Mouse (Mus musculus): ENCODE data around the gene Glb1. TPM values are rescaled to one million over a fixed set of nuclear protein-coding genes. Genes with fewer than 3 reads are reported as not detected.

Glb1 gene
- total and polyA plus RNA-seq, 3 experiments = 7.0 to 15.7 TPM; not detected in 1

- peak; percentile 20 to 30 (median 20); a peak in 3 of 6 replicates for TF ChIP-seq CTCF (IDR thresholded peaks at IDR 0.05 in 2 of 3, conservative IDR thresholded peaks at IDR 0.05 in 1 of 3; ENCODE audit: control insufficient read depth in 1 of 3, insufficient read depth in 1 of 3, low read depth in 2 of 3, low read length in 3 of 3, poor library complexity in 1 of 3, severe bottlenecking in 1 of 3)
- TF ChIP-seq MEF2A (IDR thresholded peaks at IDR 0.05; ENCODE audit: extremely low read depth, insufficient replicate concordance, low read depth, low read length, poor library complexity, severe bottlenecking) = no peak
- TF ChIP-seq USF2 (IDR thresholded peaks at IDR 0.05; ENCODE audit: borderline replicate concordance in 1 of 2, insufficient read depth in 1 of 2, low read depth in 1 of 2, low read length in 2 of 2) = no peak
- TF ChIP-seq POLR2A (IDR thresholded peaks at IDR 0.05; ENCODE audit: control insufficient read depth in 1 of 2, insufficient read depth in 1 of 2, low read depth in 1 of 2, low read length in 2 of 2, poor library complexity in 1 of 2) = no peak
- TF ChIP-seq RAD21 (IDR thresholded peaks at IDR 0.05; ENCODE audit: low read depth, low read length) = no peak
- Histone ChIP-seq H3K27me3 (ENCODE audit: control insufficient read depth in 1 of 2, insufficient read depth in 2 of 2, low read length in 2 of 2) (no peaks in the 10 kb centered on the region), H3K4me3 (ENCODE audit: control insufficient read depth in 1 of 2, insufficient read depth in 1 of 2, low read depth in 2 of 2, low read length in 2 of 2) (no peak overlapping the region), H3K9me3 (replicated peaks; ENCODE audit: insufficient read depth, low read length) (no peaks in the 10 kb centered on the region), H3K36me3 (ENCODE audit: control insufficient read depth in 1 of 2, insufficient read depth in 2 of 2, low read length in 2 of 2) (no peaks in the 10 kb centered on the region; a peak in 1 of 4 replicates), H3K79me2 (ENCODE audit: control insufficient read depth, insufficient read depth, low read length, poor library complexity) (no peaks in the 10 kb centered on the region), H3K4me1 (ENCODE audit: control insufficient read depth in 1 of 2, insufficient read depth in 2 of 2, low read length in 2 of 2) (no peaks in the 10 kb centered on the region), H3K9ac (ENCODE audit: control insufficient read depth, low read depth, low read length, poor library complexity, severe bottlenecking) (no peak overlapping the region), H3K27ac (ENCODE audit: control insufficient read depth, low read depth, low read length) (no peak overlapping the region)
- peak; percentile 11 for DNase-seq (ENCODE audit: low read depth, low spot score)
Measured at GRCm38 (mm10) chr9:114468701-114469100, 67.8 kb downstream of the Glb1 start.

GRCm38 (mm10) chr9:114471892-114472291 is 71.0 kb downstream of the Glb1 start:
- Histone ChIP-seq H3K9me3 (replicated peaks; ENCODE audit: insufficient read depth, low read length) (no peaks in the 10 kb centered on the region), H3K27me3 (ENCODE audit: control insufficient read depth in 1 of 2, insufficient read depth in 2 of 2, low read length in 2 of 2) (no peaks in the 10 kb centered on the region), H3K9ac (ENCODE audit: control insufficient read depth, low read depth, low read length, poor library complexity, severe bottlenecking) (no peak overlapping the region), H3K27ac (ENCODE audit: control insufficient read depth, low read depth, low read length) (no peak overlapping the region), H3K4me1 (ENCODE audit: control insufficient read depth in 1 of 2, insufficient read depth in 2 of 2, low read length in 2 of 2) (no peaks in the 10 kb centered on the region), H3K4me3 (ENCODE audit: control insufficient read depth in 1 of 2, insufficient read depth in 1 of 2, low read depth in 2 of 2, low read length in 2 of 2) (no peak overlapping the region), H3K79me2 (ENCODE audit: control insufficient read depth, insufficient read depth, low read length, poor library complexity) (no peaks in the 10 kb centered on the region), H3K36me3 (ENCODE audit: control insufficient read depth in 1 of 2, insufficient read depth in 2 of 2, low read length in 2 of 2) (no peaks in the 10 kb centered on the region)
- TF ChIP-seq RAD21 (IDR thresholded peaks at IDR 0.05; ENCODE audit: low read depth, low read length) (no peak), MEF2A (IDR thresholded peaks at IDR 0.05; ENCODE audit: extremely low read depth, insufficient replicate concordance, low read depth, low read length, poor library complexity, severe bottlenecking) (no peak), CHD1 (IDR thresholded peaks at IDR 0.05; ENCODE audit: low read depth, low read length) (no peak)
- DNase-seq (ENCODE audit: low read depth, low spot score) = no peak

GRCm38 (mm10) chr9:114477019-114477418 is 76.1 kb downstream of the Glb1 start:
- H3K27me3 ChIP-seq (ENCODE audit: control insufficient read depth in 1 of 2, insufficient read depth in 2 of 2, low read length in 2 of 2) = no peaks in the 10 kb centered on the region
- no peak overlapping the region for H3K4me3 ChIP-seq (ENCODE audit: control insufficient read depth in 1 of 2, insufficient read depth in 1 of 2, low read depth in 2 of 2, low read length in 2 of 2)
- H3K79me2 ChIP-seq (ENCODE audit: control insufficient read depth, insufficient read depth, low read length, poor library complexity) = no peaks in the 10 kb centered on the region
- no peak overlapping the region for H3K9ac ChIP-seq (ENCODE audit: control insufficient read depth, low read depth, low read length, poor library complexity, severe bottlenecking)
- H3K9me3 ChIP-seq (replicated peaks; ENCODE audit: insufficient read depth, low read length) = no peaks in the 10 kb centered on the region
- H3K27ac ChIP-seq (ENCODE audit: control insufficient read depth, low read depth, low read length) = no peak overlapping the region
- no peaks in the 10 kb centered on the region for H3K4me1 ChIP-seq (ENCODE audit: control insufficient read depth in 1 of 2, insufficient read depth in 2 of 2, low read length in 2 of 2)
- TF ChIP-seq MAFK (IDR thresholded peaks at IDR 0.05; ENCODE audit: borderline replicate concordance, low read depth, low read length) (no peak), POLR2AphosphoS5 (IDR thresholded peaks at IDR 0.05; ENCODE audit: borderline replicate concordance, low read depth, low read length) (no peak), CTCF (IDR thresholded peaks at IDR 0.05 in 2 of 3, conservative IDR thresholded peaks at IDR 0.05 in 1 of 3; ENCODE audit: control insufficient read depth in 1 of 3, insufficient read depth in 1 of 3, low read depth in 2 of 3, low read length in 3 of 3, poor library complexity in 1 of 3, severe bottlenecking in 1 of 3) (no peak), SIN3A (IDR thresholded peaks at IDR 0.05; ENCODE audit: low read length) (no peak), NELFE (IDR thresholded peaks at IDR 0.05; ENCODE audit: low read depth, low read length) (no peak), E2F4 (IDR thresholded peaks at IDR 0.05; ENCODE audit: borderline replicate concordance, low read depth, low read length) (no peak), GABPA (IDR thresholded peaks at IDR 0.05; ENCODE audit: low read depth, low read length) (no peak), ZMIZ1 (IDR thresholded peaks at IDR 0.05; ENCODE audit: low read depth, low read length) (no peak)
- no peaks in the 10 kb centered on the region for H3K36me3 ChIP-seq (ENCODE audit: control insufficient read depth in 1 of 2, insufficient read depth in 2 of 2, low read length in 2 of 2)
- no peak for DNase-seq (ENCODE audit: low read depth, low spot score)

Data from MEL (cell line).